Mouse (Mus musculus): ENCODE results near the gene Map2k3. TPM values are rescaled to one million over a fixed set of nuclear protein-coding genes. Genes with fewer than 3 reads are reported as not detected.
"Not testable (repeated sequence)": the region's sequence is repeated elsewhere in the genome, so short reads cannot be mapped to it uniquely, and the experiment has no call there.

Gene Map2k3
- total RNA-seq (2021): 10 to 100 TPM; 14.0 to 14.1 TPM

DNA sequence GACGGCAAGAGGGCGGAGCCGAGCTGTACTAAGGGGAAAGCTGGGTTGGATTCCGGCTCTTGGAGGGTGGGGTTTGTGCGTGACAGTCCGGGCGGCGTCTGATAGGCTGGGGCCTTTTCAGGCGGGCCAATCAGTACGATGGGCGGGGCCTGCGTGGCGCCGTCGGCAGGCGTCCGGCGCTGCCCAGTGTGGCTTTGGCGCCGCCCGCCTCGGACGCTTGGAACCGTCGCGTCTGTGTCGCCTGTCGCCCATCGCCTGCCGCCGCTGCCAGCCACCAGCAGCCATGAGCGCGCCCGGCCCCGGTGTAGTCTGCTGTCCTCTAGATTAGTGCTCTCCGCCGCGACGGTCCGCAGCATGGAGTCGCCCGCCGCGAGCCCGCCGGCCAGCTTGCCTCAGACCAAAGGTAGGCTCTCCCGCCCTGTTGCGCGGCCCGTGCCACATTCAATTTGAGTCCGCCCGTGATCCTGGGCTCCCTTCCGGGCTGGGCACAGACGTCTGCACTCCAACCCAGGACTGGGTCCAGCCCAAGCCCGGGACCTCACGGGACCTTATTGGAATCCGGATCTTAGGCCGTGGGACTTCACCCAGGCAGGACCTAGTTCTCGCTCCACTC, at the start of gene Map2k3:
Map2k3 (plus strand) TSS at position 165 of the 613 bp plus-strand sequence.
- intact Hi-C loops (cut with DNase I): loop anchor here (10.0 kb wide), 1 partner anchor 237 kb away; the partner anchor contains the start of gene Llgl1
- DNase-seq (ENCODE audit: low spot score in 2 of 2): peak; percentile 96 to 98

DNA sequence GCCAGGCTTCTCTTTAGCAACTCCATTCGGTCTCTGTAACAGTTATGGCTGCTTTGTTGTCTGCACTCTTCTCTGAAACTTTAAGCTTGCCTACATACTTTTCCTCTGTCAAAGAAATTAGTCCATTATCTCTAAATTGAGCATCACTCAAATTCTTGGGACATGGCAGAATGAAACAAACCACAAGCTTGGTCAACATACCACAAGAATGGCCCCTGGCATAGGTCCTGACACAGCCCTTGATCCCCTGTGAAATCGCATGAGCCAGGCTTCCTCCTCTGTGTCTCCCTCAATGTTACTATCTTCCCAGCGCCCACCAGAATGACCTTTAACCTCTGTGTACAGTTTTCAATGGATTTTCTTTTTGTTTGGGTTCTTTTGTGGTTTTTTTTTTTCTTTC, 49.4 kb upstream of the Map2k3 start:
- intact Hi-C loops (cut with DNase I): no loop called here
- no peak for DNase-seq (ENCODE audit: low spot score in 2 of 2)

DNA sequence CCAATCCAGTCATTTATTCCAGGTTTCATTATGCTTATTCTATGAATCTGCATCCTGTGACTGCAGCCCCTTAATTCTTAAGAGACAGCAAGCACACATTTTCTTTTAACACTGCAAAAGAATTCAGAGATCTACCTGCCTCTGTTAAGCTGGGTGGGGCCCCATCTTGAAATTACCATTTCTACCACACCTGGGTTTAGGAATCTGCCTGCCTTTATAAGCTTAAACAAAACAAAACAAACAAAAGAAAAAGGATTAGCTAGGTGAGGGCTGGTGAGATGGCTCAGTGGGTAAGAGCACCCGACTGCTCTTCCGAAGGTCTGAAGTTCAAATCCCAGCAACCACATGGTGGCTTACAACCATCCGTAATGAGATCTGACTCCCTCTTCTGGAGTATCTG, 44.8 kb upstream of the Map2k3 start:
- intact Hi-C loops (cut with DNase I): not testable (repeated sequence)

DNA sequence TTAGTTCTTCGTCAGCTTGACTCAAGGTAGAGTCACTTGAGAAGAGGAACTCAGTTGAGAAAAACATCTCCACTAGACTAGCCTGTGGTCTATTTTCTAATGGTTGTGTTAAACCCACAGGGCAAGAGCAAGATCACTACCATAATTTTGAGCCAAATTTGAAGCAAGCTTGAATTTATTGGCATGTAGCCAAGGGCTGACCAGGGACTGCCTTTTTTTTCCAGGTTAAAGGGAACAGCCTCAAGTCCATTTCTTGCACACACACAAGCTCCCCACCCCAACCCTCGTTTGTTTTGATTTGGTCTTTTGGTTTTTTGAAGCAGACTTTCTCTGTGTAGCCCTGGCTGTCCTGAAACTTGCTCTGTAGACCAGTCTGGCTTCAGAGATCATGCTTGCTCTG, 42.0 kb upstream of the Map2k3 start:
- DNase-seq (ENCODE audit: low spot score in 2 of 2): no peak
- intact Hi-C loops (cut with DNase I): no loop called here

More for the DNA sequence above, 44.8 kb upstream of the Map2k3 start:
- DNase-seq (ENCODE audit: low spot score in 2 of 2): not testable (repeated sequence)

DNA sequence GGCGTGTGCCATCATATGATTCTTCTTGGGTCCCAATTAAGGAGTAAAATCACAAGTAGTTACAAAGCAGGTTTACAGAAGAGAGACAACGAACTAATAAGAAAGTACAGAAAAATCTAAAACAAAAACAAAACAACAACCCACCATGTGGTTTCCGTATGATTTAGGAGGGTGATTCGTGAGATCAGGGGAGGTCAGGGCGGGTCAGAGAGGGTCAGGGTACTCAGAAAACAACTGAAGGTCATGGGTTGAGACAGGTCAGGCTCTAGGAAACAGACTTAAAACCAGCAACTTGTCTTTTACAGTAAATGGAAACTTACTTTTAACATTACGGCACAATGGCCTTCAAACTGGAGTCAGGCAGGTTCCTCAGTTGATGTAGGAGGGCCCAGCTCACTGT, 41.5 kb upstream of the Map2k3 start:
- intact Hi-C loops (cut with DNase I): no loop called here
- no peak for DNase-seq (ENCODE audit: low spot score in 2 of 2)

DNA sequence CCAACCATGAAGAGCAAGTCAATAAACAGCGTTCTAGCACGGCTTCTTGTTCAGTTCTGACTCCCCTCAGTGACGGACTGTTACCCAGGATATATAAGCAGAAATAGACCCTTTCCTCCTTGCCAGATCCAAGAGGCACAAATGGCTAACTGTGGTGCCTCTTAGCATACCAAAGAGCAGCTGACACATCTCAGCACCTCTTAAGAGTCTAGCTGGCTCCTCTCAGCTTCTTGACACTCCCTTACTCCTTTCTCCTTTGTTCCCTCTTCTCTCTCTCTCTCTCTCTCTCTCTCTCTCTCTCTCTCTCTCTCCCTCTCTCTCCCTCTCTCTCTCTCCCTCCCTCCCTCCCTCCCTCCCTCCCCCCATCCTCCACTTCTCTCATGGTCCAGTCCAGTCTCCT, 41.1 kb upstream of the Map2k3 start:
- intact Hi-C loops (cut with DNase I): no loop called here

DNA sequence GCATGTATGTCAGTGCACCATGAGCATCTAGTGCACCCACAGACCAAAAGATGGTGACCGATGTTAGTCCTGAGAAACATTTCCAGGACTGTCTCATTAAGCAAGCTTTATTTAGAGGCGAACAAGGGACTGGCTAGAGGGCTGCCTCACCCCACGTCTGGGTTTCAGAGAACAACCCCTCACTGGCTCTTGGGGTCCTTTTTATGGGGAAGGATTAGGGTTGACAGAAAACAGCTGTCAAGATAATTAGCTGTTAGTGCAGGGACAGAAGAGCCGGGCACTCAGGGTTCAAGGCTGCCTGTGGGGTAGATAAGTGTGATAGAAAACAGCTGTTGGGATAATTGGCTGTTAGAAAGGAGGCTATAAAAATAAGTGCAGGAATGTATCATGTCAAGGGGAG, 35.9 kb upstream of the Map2k3 start:
- DNase-seq (ENCODE audit: low spot score in 2 of 2): no peak
- intact Hi-C loops (cut with DNase I): no loop called here

More for the DNA sequence above, 41.1 kb upstream of the Map2k3 start:
- DNase-seq (ENCODE audit: low spot score in 2 of 2): no peak

DNA sequence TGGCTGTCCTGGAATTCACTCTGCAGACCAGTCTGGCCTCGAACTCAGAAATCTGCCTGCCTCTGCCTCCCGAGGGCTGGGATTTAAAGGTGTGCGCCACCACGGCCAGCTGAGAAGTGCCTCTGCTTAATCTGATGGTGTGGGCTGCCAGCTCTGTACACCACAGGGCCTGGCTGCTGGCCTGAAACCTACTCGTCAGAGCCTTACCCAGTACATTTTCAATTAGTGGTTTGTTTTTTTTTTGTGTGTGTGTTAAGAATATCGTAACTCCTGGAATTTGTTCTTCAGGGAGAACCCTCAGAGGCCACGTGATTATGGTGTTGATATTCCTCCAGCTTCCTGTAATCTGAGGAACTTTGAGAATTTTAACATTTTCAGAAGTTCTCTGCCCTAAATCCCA, 29.8 kb upstream of the Map2k3 start:
- no peak for DNase-seq (ENCODE audit: low spot score in 2 of 2)
- intact Hi-C loops (cut with DNase I): no loop called here

DNA sequence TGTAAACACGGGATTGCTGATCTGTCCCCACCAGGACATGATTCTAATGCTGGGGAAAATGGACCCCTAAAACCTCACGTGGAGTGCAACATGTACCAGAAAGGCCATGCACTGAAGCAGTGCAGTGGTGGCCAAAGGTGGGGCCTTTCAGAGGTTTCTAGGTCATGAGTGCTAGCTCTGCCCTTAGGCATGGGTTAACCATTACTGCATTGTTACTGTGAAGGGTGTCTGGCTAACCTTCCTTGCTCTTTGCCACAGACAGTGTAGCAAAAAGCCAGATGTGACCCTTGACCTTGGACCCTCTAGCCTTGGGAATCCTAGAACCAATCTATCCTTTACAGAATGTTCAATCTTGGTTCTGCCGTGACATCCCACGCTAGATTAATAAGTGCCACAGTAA, 29.3 kb upstream of the Map2k3 start:
- intact Hi-C loops (cut with DNase I): no loop called here
- DNase-seq (ENCODE audit: low spot score in 2 of 2): no peak

DNA sequence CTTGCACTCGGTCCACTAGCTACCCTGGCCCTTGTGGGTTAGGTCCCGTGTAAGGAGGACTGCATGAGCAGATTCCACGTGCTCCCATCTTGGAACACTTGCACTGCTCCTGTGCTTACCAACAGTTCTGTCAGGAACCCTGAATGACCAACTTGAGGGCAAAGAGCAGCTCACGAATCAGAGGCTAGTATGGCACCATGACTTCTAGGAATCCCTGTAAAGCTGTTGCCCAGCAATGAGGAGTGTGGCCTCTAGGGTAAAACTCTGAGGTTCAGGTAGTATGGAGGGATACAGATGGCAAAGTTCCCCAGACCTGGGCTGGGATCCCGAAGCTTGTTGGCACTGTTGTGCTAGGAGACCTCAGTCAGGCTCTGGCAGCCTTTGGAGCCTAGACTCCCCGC, 28.2 kb upstream of the Map2k3 start:
- intact Hi-C loops (cut with DNase I): no loop called here
- no peak for DNase-seq (ENCODE audit: low spot score in 2 of 2)

DNA sequence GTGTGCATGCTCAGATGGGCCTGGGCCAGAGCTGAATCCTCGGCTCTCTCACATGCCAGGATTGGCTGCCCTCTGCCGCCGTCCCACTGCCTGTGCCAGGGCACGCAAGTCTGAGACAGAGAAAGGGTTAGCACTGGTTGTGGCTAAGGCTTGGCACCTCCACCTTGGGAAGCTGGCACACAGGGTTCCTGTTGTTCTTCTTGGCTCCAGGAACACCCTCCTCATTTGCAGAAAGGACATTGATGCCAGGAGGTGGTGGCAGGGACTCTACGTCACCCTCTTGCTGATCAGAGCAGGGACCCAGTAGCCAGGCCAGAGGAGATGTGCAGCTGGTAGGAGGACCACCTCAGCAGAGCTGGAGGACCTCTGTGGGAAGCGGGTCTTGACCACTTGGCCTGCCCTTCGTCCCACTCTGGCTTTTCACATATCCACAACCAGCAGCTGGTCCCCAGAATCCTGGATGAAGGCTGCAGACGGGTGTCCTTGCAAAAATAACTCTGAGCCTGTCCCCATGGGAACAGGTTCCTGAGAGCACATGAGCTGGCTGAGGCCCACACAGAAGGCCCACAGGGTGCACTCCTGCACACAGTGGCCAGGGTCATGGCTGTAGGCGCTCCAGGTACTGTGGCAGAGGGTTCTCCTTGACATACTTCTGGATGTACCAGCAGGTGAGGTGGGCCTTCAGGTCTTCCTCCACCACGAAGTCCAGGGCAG, 26.3 kb upstream of the Map2k3 start:
- intact Hi-C loops (cut with DNase I): no loop called here
- DNase-seq (ENCODE audit: low spot score in 2 of 2): no peak

DNA sequence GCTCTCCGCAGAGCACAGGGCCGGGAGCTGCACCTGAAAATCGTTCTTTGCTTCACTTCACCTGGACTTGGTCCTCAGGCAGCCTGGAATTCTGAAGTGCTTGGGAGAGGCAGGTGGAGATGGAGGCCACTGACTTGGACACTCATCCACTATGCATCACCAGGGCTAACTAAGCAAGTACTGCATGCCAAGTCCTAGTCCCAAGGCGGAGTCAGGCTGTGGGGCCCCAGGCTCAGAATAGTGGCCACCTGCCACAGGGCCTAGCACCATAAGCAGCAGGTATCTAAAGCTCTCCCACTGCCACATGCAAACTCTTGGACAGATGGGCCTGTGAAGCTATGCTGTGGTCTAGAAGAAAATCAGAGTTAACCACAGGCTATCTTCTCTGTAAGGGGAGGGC, 25.4 kb upstream of the Map2k3 start:
- intact Hi-C loops (cut with DNase I): no loop called here
- no peak for DNase-seq (ENCODE audit: low spot score in 2 of 2)

DNA sequence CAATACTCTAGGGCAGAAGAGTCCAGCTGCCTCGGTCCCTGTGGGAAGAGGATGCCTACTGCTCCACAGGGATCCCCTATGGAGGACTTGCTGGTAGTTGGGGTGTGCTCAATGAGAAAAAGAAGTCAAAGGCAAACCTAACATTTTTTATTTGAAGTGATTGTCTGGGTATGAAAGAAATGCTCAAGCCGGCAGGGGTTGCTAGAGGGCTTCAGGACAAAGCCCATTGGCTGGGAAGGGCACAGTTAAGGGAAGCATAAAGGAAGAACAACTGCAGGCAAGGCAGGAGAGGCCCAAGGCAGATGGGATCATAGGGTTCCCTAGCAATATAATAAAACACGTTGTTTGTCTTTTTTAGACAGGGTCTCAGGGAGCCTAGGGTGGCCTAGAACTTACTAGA, 23.8 kb upstream of the Map2k3 start:
- no peak for DNase-seq (ENCODE audit: low spot score in 2 of 2)

DNA sequence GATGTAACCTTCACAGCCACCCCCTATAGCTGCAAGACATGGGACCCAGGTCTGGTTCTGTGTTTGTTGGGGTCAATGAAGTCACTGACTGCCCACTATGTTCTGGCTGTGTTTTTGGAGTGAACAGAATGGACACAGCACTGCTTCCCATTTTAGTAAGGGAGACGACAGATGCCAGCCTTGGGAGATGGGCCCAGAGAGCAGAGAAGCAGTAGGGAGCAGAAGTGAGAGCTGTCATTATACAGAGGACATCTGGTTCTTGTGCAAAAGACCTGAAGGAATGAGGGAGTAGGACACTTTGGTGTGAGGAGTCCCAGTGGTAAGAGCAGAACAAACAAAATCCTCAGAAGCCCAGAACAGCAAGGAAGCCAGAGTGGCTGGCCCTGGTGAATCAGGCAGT, 22.2 kb upstream of the Map2k3 start:
- DNase-seq (ENCODE audit: low spot score in 2 of 2): no peak
- intact Hi-C loops (cut with DNase I): no loop called here

More for the DNA sequence above, 23.8 kb upstream of the Map2k3 start:
- intact Hi-C loops (cut with DNase I): no loop called here

DNA sequence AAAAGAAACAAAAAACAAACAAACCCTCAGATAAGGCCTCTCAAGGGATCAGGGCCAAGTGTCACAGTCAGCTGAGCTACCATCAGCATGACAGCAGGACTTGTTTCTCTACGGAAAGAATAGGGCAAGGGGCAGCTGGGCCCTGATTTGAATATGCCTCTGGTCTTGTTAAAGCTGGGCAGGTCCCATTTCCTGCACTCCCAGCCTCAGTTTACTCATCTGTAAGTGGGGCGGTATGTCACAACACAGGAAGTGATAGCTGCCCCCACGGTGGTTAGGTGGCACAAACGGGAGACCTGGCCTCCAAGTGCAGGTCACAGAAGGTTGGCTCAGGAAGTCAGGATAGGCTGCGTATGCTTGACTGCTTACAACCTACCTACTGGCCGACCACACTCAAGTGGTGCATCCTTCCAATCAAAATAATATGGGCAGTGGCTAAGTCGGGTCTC, 19.3 kb upstream of the Map2k3 start:
- intact Hi-C loops (cut with DNase I): loop anchor here (2.0 kb wide), 1 partner anchor 34 kb away; the partner anchor contains the start of gene Tmem11
- no peak for DNase-seq (ENCODE audit: low spot score in 2 of 2)

DNA sequence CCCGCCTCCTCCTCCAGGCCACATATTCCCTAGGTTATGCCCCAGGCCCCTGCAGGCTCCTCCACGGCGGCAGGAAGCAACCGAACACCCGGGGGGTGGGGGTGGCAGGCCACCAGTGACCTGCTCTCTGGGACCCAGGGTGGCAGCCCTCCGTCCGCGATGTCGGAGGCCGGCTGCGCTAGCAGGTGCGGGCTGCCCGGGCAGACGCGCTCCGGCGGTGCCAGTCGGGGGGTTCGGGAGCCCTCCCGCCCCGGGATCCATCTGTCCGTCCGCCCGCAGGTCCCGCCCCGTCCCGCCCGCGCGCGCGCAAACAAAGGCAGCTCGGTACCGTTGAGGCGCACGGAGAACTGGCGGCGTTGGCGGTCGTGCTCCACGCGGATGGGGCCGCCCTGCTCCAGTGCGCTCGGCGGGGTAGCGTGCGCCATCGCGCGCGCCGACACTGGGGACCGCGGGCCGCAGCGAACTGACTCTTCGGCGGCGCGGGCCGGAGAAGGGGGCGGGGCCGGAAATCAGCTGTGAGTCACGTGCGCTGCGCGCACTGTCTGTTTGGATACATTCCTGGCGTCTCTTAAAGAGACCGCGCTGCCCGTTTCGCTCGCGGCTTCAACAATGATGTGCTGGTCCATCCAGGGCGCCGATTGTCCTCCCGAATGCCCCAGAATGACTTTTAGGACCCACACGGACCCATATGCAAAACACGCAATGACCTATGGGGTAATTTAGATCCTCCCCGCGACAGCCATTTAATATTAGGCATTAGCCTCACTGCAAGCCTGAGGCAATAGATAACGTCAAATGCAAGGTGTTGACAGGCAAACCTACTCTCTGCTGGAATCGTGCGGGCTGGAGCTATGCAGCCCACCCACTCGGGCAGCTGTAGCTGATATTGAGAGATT, 18.3 kb upstream of the Map2k3 start:
- intact Hi-C loops (cut with DNase I): loop anchor here (2.0 kb wide), 1 partner anchor 35 kb away; the partner anchor contains the start of gene Tmem11
- DNase-seq (ENCODE audit: low spot score in 2 of 2): peak; percentile 91 to 94

DNA sequence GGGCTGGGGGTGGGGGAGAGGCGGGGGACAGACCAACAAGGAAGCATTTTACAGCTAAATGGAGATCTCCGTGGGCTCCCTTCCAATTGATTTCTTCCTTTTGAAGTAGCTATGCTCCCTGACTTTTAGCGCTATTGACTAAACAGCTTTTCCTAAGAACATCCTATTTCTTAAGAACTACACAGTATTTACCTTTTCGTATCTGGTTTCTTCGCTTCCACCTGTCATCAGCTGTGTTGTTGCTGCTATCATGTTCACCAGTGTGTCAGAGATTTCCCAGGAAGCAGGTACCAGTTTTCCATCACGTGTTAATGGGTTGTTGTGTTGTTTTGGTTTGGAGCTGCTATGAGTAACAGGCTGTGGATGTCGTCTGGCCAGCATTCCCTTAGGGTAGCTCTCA, 17.3 kb upstream of the Map2k3 start, which contains the start of gene Natd1:
Natd1 (minus strand) TSS at position 260 of the 400 bp plus-strand sequence.
- intact Hi-C loops (cut with DNase I): no loop called here
- peak in 1 of 2 experiments; percentile 6 for DNase-seq (ENCODE audit: low spot score in 2 of 2)

DNA sequence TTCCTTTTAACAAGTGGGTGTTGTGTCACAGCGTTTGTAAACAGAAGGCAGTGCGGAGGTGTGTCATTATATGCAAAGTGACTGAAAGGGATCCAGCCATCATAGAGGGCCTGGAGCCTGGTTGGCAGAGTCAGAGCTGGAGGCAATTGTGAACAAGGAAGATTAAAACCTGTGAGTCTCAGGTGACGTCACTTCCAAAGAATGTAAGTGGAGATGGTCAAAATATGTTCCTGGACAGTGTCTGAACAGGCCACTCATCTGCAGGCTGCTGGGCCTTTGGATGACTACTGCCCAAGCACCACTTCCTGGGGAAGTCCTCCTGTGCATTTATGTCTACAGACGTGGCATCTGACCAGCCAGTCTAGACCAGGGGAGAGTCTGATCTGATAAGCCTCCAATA, 16.6 kb upstream of the Map2k3 start:
- DNase-seq (ENCODE audit: low spot score in 2 of 2): no peak
- intact Hi-C loops (cut with DNase I): no loop called here

DNA sequence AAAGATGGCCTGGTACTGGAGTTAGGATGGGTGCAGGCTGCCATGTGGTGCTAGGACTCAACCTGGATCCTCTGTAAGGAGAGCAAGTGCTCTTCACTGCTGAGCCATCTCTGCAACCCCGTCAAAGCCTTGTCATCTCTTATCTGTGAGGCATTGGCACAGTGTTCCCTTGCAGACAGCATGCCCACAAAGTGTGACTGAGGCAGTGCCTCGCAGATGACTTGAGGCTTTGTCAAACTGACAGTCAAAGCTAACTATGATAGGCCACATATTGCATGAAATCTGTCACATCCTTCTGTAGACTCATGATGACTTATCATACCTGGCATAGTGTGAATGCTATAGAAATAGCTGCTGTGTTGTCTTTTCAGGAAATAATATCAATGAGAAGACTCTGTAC, 11.8 kb upstream of the Map2k3 start:
- intact Hi-C loops (cut with DNase I): no loop called here
- no peak for DNase-seq (ENCODE audit: low spot score in 2 of 2)

DNA sequence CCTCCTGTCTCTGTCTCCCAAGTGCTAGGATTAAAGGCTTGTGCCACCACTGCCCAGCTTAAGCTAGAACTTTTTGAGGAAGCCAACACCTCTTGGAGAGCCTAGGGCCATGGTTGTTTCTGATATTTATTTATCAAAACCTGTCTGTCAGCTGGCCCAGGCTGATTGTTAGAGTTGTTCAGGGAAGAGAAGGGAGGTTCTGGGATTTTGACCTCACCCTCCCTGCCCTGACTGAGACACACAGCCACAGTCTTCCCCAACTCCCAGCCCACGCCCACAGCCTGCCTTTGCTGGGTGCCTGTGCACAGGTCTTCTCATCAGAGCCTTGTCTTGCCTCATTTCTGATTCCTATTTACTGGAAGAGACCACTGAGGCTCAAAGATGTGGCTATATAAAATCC, 9.6 kb upstream of the Map2k3 start:
- intact Hi-C loops (cut with DNase I): no loop called here

More for the DNA sequence above, 9.6 kb upstream of the Map2k3 start:
- DNase-seq (ENCODE audit: low spot score in 2 of 2): no peak

Data from left cerebral cortex, postnatal 25 days (tissue).